14 mouse cellular contexts compared by ENCODE assay signal in genomic region chr9:56108174-56108573, GRCm38 (mm10). TPM values are rescaled to one million over a fixed set of nuclear protein-coding genes. Genes with fewer than 3 reads are reported as not detected.
DNase-seq lines count a peak whose midpoint lies in the region; ATAC-seq and TF ChIP-seq lines count a peak whose summit lies in the region.
"Had no signal": no experiment of that assay in that cellular context is flagged by ENCODE, and none has a peak within 500 bp of the region (broad histone marks: within the 10 kb centered on the region; RNA-seq: fewer than 3 reads in every experiment).

No protein-coding gene starts in this region.

- H3K4me2 ChIP-seq in liver, embryonic 11.5 days: no peak overlapping the region
- H3K4me2 ChIP-seq in liver, embryonic 13.5 days: no peak overlapping the region
- no peak overlapping the region for H3K4me2 ChIP-seq in forebrain, embryonic 13.5 days

- no peaks in the 10 kb centered on the region for H3K36me3 ChIP-seq in liver, embryonic 11.5 days (ENCODE audit: control insufficient read depth, insufficient read depth, low read length)
- H3K36me3 ChIP-seq in liver, embryonic 13.5 days: no peaks in the 10 kb centered on the region
- no peaks in the 10 kb centered on the region for H3K36me3 ChIP-seq in forebrain, embryonic 13.5 days (ENCODE audit: poor library complexity, severe bottlenecking)
- H3K36me3 ChIP-seq: forebrain, embryonic 10.5 days had no signal

- no peak for TF ChIP-seq POLR2A in bone marrow macrophage, adult 2 months (IDR thresholded peaks at IDR 0.05; ENCODE audit: borderline replicate concordance, low read depth, low read length)

- H3K9me3 ChIP-seq in liver, embryonic 11.5 days (ENCODE audit: control insufficient read depth, low read length): no peaks in the 10 kb centered on the region
- H3K9me3 ChIP-seq in liver, embryonic 13.5 days (replicated peaks): no peaks in the 10 kb centered on the region
- no peaks in the 10 kb centered on the region for H3K9me3 ChIP-seq in forebrain, embryonic 13.5 days (replicated peaks)
- H3K9me3 ChIP-seq: forebrain, embryonic 10.5 days had no signal

- peak; percentile 36 for DNase-seq in liver
- no peak for DNase-seq in liver, embryonic 11.5 days (ENCODE audit: low spot score)
- DNase-seq in liver, embryonic 13.5 days: no peak
- DNase-seq in kidney, postnatal 10 days: no peak
- DNase-seq in yolk sac, embryonic 10.5 days (ENCODE audit: low spot score): no peak
- DNase-seq: adrenal gland, adult 8-10 months; cerebellum, adult 18-20 months; embryo, embryonic 11 days had no signal

- peaks cover 7% of the 10 kb centered on the region; the same call in 1 of the 2 replicates for H3K4me1 ChIP-seq in liver, embryonic 11.5 days (replicated peaks; ENCODE audit: control insufficient read depth, insufficient read depth, low read length)
- peaks cover 86% of the 10 kb centered on the region for H3K4me1 ChIP-seq in bone marrow macrophage, adult 2 months (ENCODE audit: control insufficient read depth, insufficient read depth, low read length)
- peaks cover 12% of the 10 kb centered on the region for H3K4me1 ChIP-seq in liver, embryonic 13.5 days (replicated peaks)
- H3K4me1 ChIP-seq in forebrain, embryonic 13.5 days: no peaks in the 10 kb centered on the region

- H3K27me3 ChIP-seq in liver, embryonic 11.5 days (replicated peaks; ENCODE audit: control insufficient read depth, insufficient read depth, low read length): no peaks in the 10 kb centered on the region
- H3K27me3 ChIP-seq in liver, embryonic 13.5 days: no peaks in the 10 kb centered on the region
- no peaks in the 10 kb centered on the region for H3K27me3 ChIP-seq in forebrain, embryonic 13.5 days
- H3K27me3 ChIP-seq: CH12.LX had no signal

- H3K27ac ChIP-seq in liver, embryonic 11.5 days (ENCODE audit: low read depth, low read length): no peak overlapping the region
- peak overlapping the region; percentile 85 for H3K27ac ChIP-seq in bone marrow macrophage, adult 2 months (ENCODE audit: insufficient read depth, low read depth, low read length)
- H3K27ac ChIP-seq in liver, embryonic 13.5 days: no peak overlapping the region
- H3K27ac ChIP-seq in forebrain, embryonic 13.5 days: no peak overlapping the region
- H3K27ac ChIP-seq: forebrain, embryonic 10.5 days; hindbrain, postnatal 0 days had no signal

- 47% methylated on average over 5 of the region's 5 CpGs for WGBS in liver, embryonic 11.5 days
- WGBS in liver, embryonic 13.5 days (ENCODE audit: insufficient replicate concordance): 30% methylated on average over 5 of the region's 5 CpGs
- WGBS in forebrain, embryonic 13.5 days: 85% methylated on average over 5 of the region's 5 CpGs

- no peak overlapping the region for H3K4me3 ChIP-seq in liver, embryonic 11.5 days (ENCODE audit: low read depth, low read length)
- H3K4me3 ChIP-seq in bone marrow macrophage, adult 2 months (ENCODE audit: insufficient read depth, low read length): no peak overlapping the region
- no peak overlapping the region for H3K4me3 ChIP-seq in liver, embryonic 13.5 days (replicated peaks)
- H3K4me3 ChIP-seq in forebrain, embryonic 13.5 days: no peak overlapping the region
- H3K4me3 ChIP-seq: forebrain, embryonic 10.5 days had no signal

- no peak for ATAC-seq in liver, embryonic 11.5 days (replicated peaks; ENCODE audit: low FRiP score)
- peak; percentile 41; the same call in 1 of the 2 replicates for ATAC-seq in liver, embryonic 13.5 days (ENCODE audit: low read depth)
- ATAC-seq in megakaryocyte progenitor cell, adult 5-6 weeks (replicated peaks; ENCODE audit: poor library complexity): peak; percentile 72
- ATAC-seq in forebrain, embryonic 13.5 days: no peak
- ATAC-seq: hindbrain, postnatal 0 days had no signal

- no peak overlapping the region for H3K9ac ChIP-seq in liver, embryonic 11.5 days (ENCODE audit: low read depth, low read length)
- H3K9ac ChIP-seq in liver, embryonic 13.5 days: no peak overlapping the region
- no peak overlapping the region for H3K9ac ChIP-seq in forebrain, embryonic 13.5 days

- no peak for TF ChIP-seq CTCF in bone marrow macrophage, adult 2 months (IDR thresholded peaks at IDR 0.05; ENCODE audit: low read depth, low read length)

RNA-seq across cellular contexts. Expression of gene Pstpip1, which starts 18.4 kb away (rescaled TPM):
- polyA plus RNA-seq in liver, embryonic 11.5 days (2014; fragmentation: Nextera tagmentation; extraction: Ambion mirVana): 1.6 and 1.8 TPM in 2 replicates
- polyA plus RNA-seq in bone marrow macrophage, adult 2 months (2012; ENCODE audit: insufficient read depth, insufficient read length, missing spikeins): 163 and 182 TPM in 2 replicates
- polyA plus RNA-seq in liver, embryonic 13.5 days (2015; fragmentation: Nextera tagmentation; extraction: Ambion mirVana): 2.8 TPM in 2 replicates
- total RNA-seq in megakaryocyte progenitor cell, adult 5-6 weeks (2015): 25.9 and 38.2 TPM in 2 replicates
- 113 and 122 TPM in 2 replicates for total RNA-seq in megakaryocyte progenitor cell, adult 5-6 weeks (2017)
- 0.40 and 0.41 TPM in 2 replicates for polyA plus RNA-seq in forebrain, embryonic 13.5 days (2015; fragmentation: Nextera tagmentation; extraction: Ambion mirVana)

RNA-seq across cellular contexts. Expression of gene Tspan3, which starts 57.1 kb away (rescaled TPM):
- polyA plus RNA-seq in liver, embryonic 11.5 days (2014; fragmentation: Nextera tagmentation; extraction: Ambion mirVana): 154 and 159 TPM in 2 replicates
- polyA plus RNA-seq in bone marrow macrophage, adult 2 months (2012; ENCODE audit: insufficient read depth, insufficient read length, missing spikeins): 57.9 and 64.3 TPM in 2 replicates
- 46.5 TPM in 2 replicates for polyA plus RNA-seq in liver, embryonic 13.5 days (2015; fragmentation: Nextera tagmentation; extraction: Ambion mirVana)
- 54.4 and 56.4 TPM in 2 replicates for total RNA-seq in megakaryocyte progenitor cell, adult 5-6 weeks (2015)
- 37.2 and 37.6 TPM in 2 replicates for total RNA-seq in megakaryocyte progenitor cell, adult 5-6 weeks (2017)
- 500 and 563 TPM in 2 replicates for polyA plus RNA-seq in forebrain, embryonic 13.5 days (2015; fragmentation: Nextera tagmentation; extraction: Ambion mirVana)

Comparison
In these comparisons a context has a peak if more than half of its experiments do, and no peak if none do; other contexts are left out.
1. ATAC-seq: peak in liver, embryonic 13.5 days (single experiment) and megakaryocyte progenitor cell, adult 5-6 weeks (single experiment); none in liver, embryonic 11.5 days (single experiment) and forebrain, embryonic 13.5 days (single experiment).
2. RNA of gene Pstpip1, which starts 18.4 kb away (polyA plus RNA-seq): 163 to 182 TPM in bone marrow macrophage, adult 2 months; 2.8 TPM in liver, embryonic 13.5 days, 1.6 to 1.8 TPM in liver, embryonic 11.5 days and 0.40 to 0.41 TPM in forebrain, embryonic 13.5 days; every median in the first group is over 10 times any median in the second.